Mouse (Mus musculus) G1E (cell line): ENCODE data around the gene Hcrtr1.

Experiments used
- CTCF ChIP-seq: IDR thresholded peaks from 2 replicates; pipeline ENCODE4 v1.5.1; 2012; ENCODE audit warnings: low read depth, low read length, inconsistent platforms, mixed read lengths
- GATA1 ChIP-seq: IDR thresholded peaks from 2 replicates; pipeline ENCODE4 v1.6.1; 2012; ENCODE audit warnings: borderline replicate concordance, low read length, inconsistent platforms, mixed read lengths
- TAL1 ChIP-seq: conservative IDR thresholded peaks from 2 replicates; pipeline ENCODE4 v1.6.1; 2012; ENCODE audit warnings: low read depth, low read length, inconsistent platforms, mixed read lengths

DNA sequence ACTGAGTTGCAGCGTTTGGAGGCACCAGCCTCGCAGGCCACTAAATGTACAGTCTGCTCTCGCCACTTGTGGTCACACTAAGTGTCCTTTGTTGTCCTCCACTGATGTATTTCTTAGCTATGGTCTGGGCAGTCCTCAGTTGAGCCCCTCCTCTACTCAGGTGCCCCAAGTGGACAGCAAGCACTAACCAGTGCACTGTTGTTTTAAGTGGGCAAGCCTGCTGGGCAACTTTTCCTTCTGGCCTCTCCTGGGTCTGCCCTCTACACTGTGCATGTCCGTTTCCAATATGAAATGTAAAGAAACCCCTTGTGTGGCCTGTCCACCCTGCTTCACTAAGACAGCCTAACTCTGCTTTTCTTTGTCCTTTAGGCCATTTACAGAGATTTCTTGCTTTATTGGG lies 15.0 kb downstream of the Hcrtr1 start:
- TF ChIP-seq CTCF (no peak), TAL1 (no peak), GATA1 (no peak)
